Mouse (Mus musculus): ENCODE data around the gene Polr1d.

- no peak for TF ChIP-seq CTCF (IDR thresholded peaks at IDR 0.05; ENCODE audit: low read depth, low read length)
- TF ChIP-seq TAL1 (conservative IDR thresholded peaks at IDR 0.05; ENCODE audit: low read depth, low read length) = no peak
- TF ChIP-seq POLR2AphosphoS5 (IDR thresholded peaks at IDR 0.05; ENCODE audit: insufficient replicate concordance, low read depth, low read length) = no peak
- no peak for TF ChIP-seq GATA1 (IDR thresholded peaks at IDR 0.05; ENCODE audit: borderline replicate concordance, low read length)
These were observed 21.8 kb downstream of the Polr1d start for GRCm38 (mm10) chr5:147098667-147099066.

All from G1E (cell line).